Mouse (Mus musculus) MEL (cell line): Measurements from ENCODE around the gene Sppl3. TPM values are rescaled to one million over a fixed set of nuclear protein-coding genes. Genes with fewer than 3 reads are reported as not detected.

ENCODE experiments used
- DNase-seq: peaks from one replicate; pipeline ENCODE4 v3.0.0; 2011; ENCODE audit warnings: low read depth, low spot score
- H3K27ac ChIP-seq: 2 replicates; pipeline ENCODE4 v1.5.1; 2012; ENCODE audit warnings: low read depth, mild to moderate bottlenecking, control low read depth, low read length, moderate library complexity; ENCODE audit not compliant: control insufficient read depth
- H3K27me3 ChIP-seq, 2 experiments: fragments of 150-350 bp in 1 of 2; sonication (generic) in 1 of 2; 2 replicates each; pipeline ENCODE4 v1.6.1; 2012; ENCODE audit warnings: low read length in 2 of 2, mild to moderate bottlenecking in 2 of 2, improper control_type of control experiment in 1 of 2, moderate library complexity in 1 of 2; ENCODE audit not compliant: insufficient read depth in 2 of 2, control insufficient read depth in 1 of 2
- H3K36me3 ChIP-seq, 2 experiments: 2 replicates each; pipeline ENCODE4 v1.6.1; 2012 to 2014; ENCODE audit warnings: low read length in 2 of 2, improper control_type of control experiment in 1 of 2, inconsistent platforms in 1 of 2, mild to moderate bottlenecking in 1 of 2; ENCODE audit not compliant: insufficient read depth in 2 of 2, control insufficient read depth in 1 of 2
- H3K4me1 ChIP-seq, 2 experiments: fragments of 150-350 bp in 1 of 2; sonication (generic) in 1 of 2; 2 replicates each; pipeline ENCODE4 v1.6.1; 2012; ENCODE audit warnings: low read length in 2 of 2, improper control_type of control experiment in 1 of 2, mild to moderate bottlenecking in 1 of 2; ENCODE audit not compliant: insufficient read depth in 2 of 2, control insufficient read depth in 1 of 2
- H3K4me3 ChIP-seq, 2 experiments: fragments of 150-350 bp in 1 of 2; sonication (generic) in 1 of 2; 2 replicates each; pipeline ENCODE4 v1.5.1; 2012; ENCODE audit warnings: low read depth in 2 of 2, low read length in 2 of 2, mild to moderate bottlenecking in 2 of 2, moderate library complexity in 2 of 2, control low read depth in 1 of 2, improper control_type of control experiment in 1 of 2; ENCODE audit not compliant: control insufficient read depth in 1 of 2, insufficient read depth in 1 of 2
- H3K79me2 ChIP-seq: 2 replicates; pipeline ENCODE4 v1.6.1; 2012; ENCODE audit warnings: mild to moderate bottlenecking, low read length, moderate library complexity; ENCODE audit not compliant: control insufficient read depth, poor library complexity, insufficient read depth
- H3K9ac ChIP-seq: 2 replicates; pipeline ENCODE4 v1.6.1; 2012; ENCODE audit warnings: low read depth, mild to moderate bottlenecking, control low read depth, low read length, moderate library complexity; ENCODE audit not compliant: control insufficient read depth, poor library complexity, severe bottlenecking
- H3K9me3 ChIP-seq: fragments of 150-350 bp; sonication (generic); replicated peaks from 2 replicates; pipeline ENCODE4 v1.6.1; 2012; ENCODE audit warnings: mild to moderate bottlenecking, low read length, improper control_type of control experiment, moderate library complexity; ENCODE audit not compliant: insufficient read depth
- CHD1 ChIP-seq: IDR thresholded peaks from 2 replicates; pipeline ENCODE4 v1.6.1; 2012; ENCODE audit warnings: low read depth, mild to moderate bottlenecking, inconsistent platforms, low read length, improper control_type of control experiment
- CHD2 ChIP-seq: IDR thresholded peaks from 2 replicates; pipeline ENCODE4 v1.6.1; 2011; ENCODE audit warnings: low read length, improper control_type of control experiment
- EP300 ChIP-seq, 2 experiments: IDR thresholded peaks; 2 replicates each; pipeline ENCODE4 v1.6.1; 2011; ENCODE audit warnings: improper control_type of control experiment in 2 of 2, low read length in 2 of 2, low read depth in 1 of 2, mild to moderate bottlenecking in 1 of 2
- GABPA ChIP-seq: IDR thresholded peaks from 2 replicates; pipeline ENCODE4 v1.6.1; 2012; ENCODE audit warnings: low read depth, mild to moderate bottlenecking, inconsistent platforms, low read length, improper control_type of control experiment, moderate library complexity
- HCFC1 ChIP-seq: IDR thresholded peaks from 2 replicates; pipeline ENCODE4 v1.6.1; 2012; ENCODE audit warnings: low read depth, mild to moderate bottlenecking, inconsistent platforms, low read length, improper control_type of control experiment, moderate library complexity
- MAFK ChIP-seq: IDR thresholded peaks from 2 replicates; pipeline ENCODE4 v1.6.1; 2011; ENCODE audit warnings: low read depth, mild to moderate bottlenecking, low read length, improper control_type of control experiment, borderline replicate concordance
- MAX ChIP-seq: IDR thresholded peaks from 2 replicates; pipeline ENCODE4 v1.6.1; 2011; ENCODE audit warnings: low read length, improper control_type of control experiment
- MEF2A ChIP-seq: IDR thresholded peaks from 2 replicates; pipeline ENCODE4 v1.6.1; 2014; ENCODE audit warnings: low read depth, mild to moderate bottlenecking, inconsistent platforms, low read length, improper control_type of control experiment; ENCODE audit not compliant: poor library complexity, insufficient replicate concordance, severe bottlenecking; ENCODE audit errors: extremely low read depth
- MXI1 ChIP-seq: IDR thresholded peaks from 2 replicates; pipeline ENCODE4 v1.6.1; 2011; ENCODE audit warnings: mild to moderate bottlenecking, low read depth, low read length, improper control_type of control experiment
- MYB ChIP-seq: IDR thresholded peaks from 2 replicates; pipeline ENCODE4 v1.6.1; 2011; ENCODE audit warnings: mild to moderate bottlenecking, low read depth, low read length, improper control_type of control experiment
- MYC ChIP-seq: IDR thresholded peaks from 2 replicates; pipeline ENCODE4 v1.6.1; 2011; ENCODE audit warnings: low read depth, mild to moderate bottlenecking, low read length, improper control_type of control experiment, moderate library complexity
- NRF1 ChIP-seq: IDR thresholded peaks from 2 replicates; pipeline ENCODE4 v1.6.1; 2014; ENCODE audit warnings: low read depth, mild to moderate bottlenecking, inconsistent platforms, low read length, improper control_type of control experiment, moderate library complexity; ENCODE audit not compliant: poor library complexity, insufficient read depth, severe bottlenecking
- POLR2A ChIP-seq, 2 experiments: IDR thresholded peaks; 2 replicates each; pipeline ENCODE4 v1.6.1; 2011 to 2012; ENCODE audit warnings: low read length in 2 of 2, mild to moderate bottlenecking in 2 of 2, control low read depth in 1 of 2, improper control_type of control experiment in 1 of 2, low read depth in 1 of 2, moderate library complexity in 1 of 2; ENCODE audit not compliant: control insufficient read depth in 1 of 2, insufficient read depth in 1 of 2, poor library complexity in 1 of 2
- POLR2AphosphoS2 ChIP-seq: IDR thresholded peaks from 2 replicates; pipeline ENCODE4 v1.6.1; 2011; ENCODE audit warnings: low read length, improper control_type of control experiment
- POLR2AphosphoS5 ChIP-seq: IDR thresholded peaks from 2 replicates; pipeline ENCODE4 v1.6.1; 2012; ENCODE audit warnings: low read depth, borderline replicate concordance, mild to moderate bottlenecking, inconsistent platforms, low read length, moderate library complexity, mixed read lengths
- RAD21 ChIP-seq: IDR thresholded peaks from 2 replicates; pipeline ENCODE4 v1.6.1; 2011; ENCODE audit warnings: mild to moderate bottlenecking, low read depth, low read length, improper control_type of control experiment
- RCOR1 ChIP-seq: IDR thresholded peaks from 2 replicates; pipeline ENCODE4 v1.6.1; 2012; ENCODE audit warnings: low read depth, mild to moderate bottlenecking, inconsistent platforms, low read length, improper control_type of control experiment
- SMC3 ChIP-seq: IDR thresholded peaks from 2 replicates; pipeline ENCODE4 v1.6.1; 2011; ENCODE audit warnings: low read depth, low read length, improper control_type of control experiment
- TCF12 ChIP-seq: IDR thresholded peaks from 2 replicates; pipeline ENCODE4 v1.6.1; 2014; ENCODE audit warnings: low read depth, mild to moderate bottlenecking, inconsistent platforms, low read length, improper control_type of control experiment, moderate library complexity
- USF1 ChIP-seq: IDR thresholded peaks from 2 replicates; pipeline ENCODE4 v1.6.1; 2014; ENCODE audit warnings: low read depth, mild to moderate bottlenecking, inconsistent platforms, low read length, improper control_type of control experiment, moderate library complexity
- USF2 ChIP-seq, 2 experiments: IDR thresholded peaks; 2 replicates each; pipeline ENCODE4 v1.6.1; 2011 to 2012; ENCODE audit warnings: improper control_type of control experiment in 2 of 2, low read length in 2 of 2, borderline replicate concordance in 1 of 2, inconsistent platforms in 1 of 2, low read depth in 1 of 2, mild to moderate bottlenecking in 1 of 2; ENCODE audit not compliant: insufficient read depth in 1 of 2
- ZKSCAN1 ChIP-seq: IDR thresholded peaks from 2 replicates; pipeline ENCODE4 v1.6.1; 2012; ENCODE audit warnings: low read depth, mild to moderate bottlenecking, inconsistent platforms, low read length, improper control_type of control experiment, moderate library complexity
- ZMIZ1 ChIP-seq: IDR thresholded peaks from 2 replicates; pipeline ENCODE4 v1.6.1; 2012; ENCODE audit warnings: low read depth, mild to moderate bottlenecking, inconsistent platforms, low read length, improper control_type of control experiment, moderate library complexity
- polyA plus RNA-seq, 2 experiments: library from polyadenylated mRNA; stranded (reverse) in 1 of 2; unstranded in 1 of 2; fragments of >175 nt in 1 of 2; fragments of >200 nt in 1 of 2; gene quantifications; 2 replicates each; pipeline versions ENCODE4 v1.2.1 to v1.2.4; 2012; ENCODE audit warnings: low replicate concordance in 2 of 2, low read depth in 1 of 2; ENCODE audit not compliant: insufficient read length in 2 of 2, insufficient read depth in 1 of 2, missing spikeins in 1 of 2
- total RNA-seq: library from RNA; depleted of rRNA; stranded (reverse); fragments of 300-350 nt; gene quantifications from 2 replicates; pipeline ENCODE4 v1.2.3, GENCODE M21; 2012

The Sppl3 gene
- total and polyA plus RNA-seq, 3 experiments = 25.8 to 50.9 TPM; not detected in 1

DNA sequence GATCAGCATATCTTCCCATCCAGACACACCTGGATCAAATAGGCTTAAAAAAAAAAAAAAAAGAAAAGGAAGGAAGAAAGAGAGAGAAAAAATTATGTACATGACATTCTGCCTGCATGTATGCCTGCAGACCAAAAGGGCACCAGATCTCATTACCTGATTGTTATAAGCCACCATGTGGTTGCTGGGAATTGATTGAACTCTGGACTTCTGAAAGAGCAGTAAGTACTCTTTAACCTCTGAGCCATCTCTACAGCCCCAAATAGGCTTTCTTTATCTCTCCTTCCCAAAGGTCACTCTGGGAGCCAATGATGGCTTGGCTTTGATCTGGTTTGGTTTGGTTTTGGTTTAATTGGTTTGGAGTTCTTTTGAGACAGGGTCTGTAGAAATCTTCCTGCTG is 25.9 kb upstream of the Sppl3 start:
- DNase-seq = no peak
- peaks cover 0 to 2% of the 10 kb centered on the region in 2 experiments; a peak in 1 of 4 replicates for H3K36me3 ChIP-seq
- no peaks in the 10 kb centered on the region for H3K9me3 ChIP-seq
- TF ChIP-seq GABPA (no peak), USF2 (IDR thresholded peaks at IDR 0.05; ENCODE audit: borderline replicate concordance in 1 of 2, insufficient read depth in 1 of 2, low read depth in 1 of 2, low read length in 2 of 2) (no peak), ZMIZ1 (no peak), NRF1 (no peak), HCFC1 (no peak), MXI1 (no peak), MYB (no peak), ZKSCAN1 (no peak), SMC3 (no peak), POLR2A (IDR thresholded peaks at IDR 0.05; ENCODE audit: control insufficient read depth in 1 of 2, insufficient read depth in 1 of 2, low read depth in 1 of 2, low read length in 2 of 2, poor library complexity in 1 of 2) (no peak), RAD21 (no peak), MAX (no peak), MYC (no peak), MAFK (no peak), MEF2A (no peak), CHD1 (no peak)
- H3K27me3 ChIP-seq = no peaks in the 10 kb centered on the region
- H3K9ac ChIP-seq = no peak overlapping the region
- H3K27ac ChIP-seq = no peak overlapping the region
- peaks cover 0 to 3% of the 10 kb centered on the region in 2 experiments; a peak in 2 of 4 replicates for H3K4me1 ChIP-seq
- H3K79me2 ChIP-seq = no peaks in the 10 kb centered on the region
- no peak overlapping the region for H3K4me3 ChIP-seq

DNA sequence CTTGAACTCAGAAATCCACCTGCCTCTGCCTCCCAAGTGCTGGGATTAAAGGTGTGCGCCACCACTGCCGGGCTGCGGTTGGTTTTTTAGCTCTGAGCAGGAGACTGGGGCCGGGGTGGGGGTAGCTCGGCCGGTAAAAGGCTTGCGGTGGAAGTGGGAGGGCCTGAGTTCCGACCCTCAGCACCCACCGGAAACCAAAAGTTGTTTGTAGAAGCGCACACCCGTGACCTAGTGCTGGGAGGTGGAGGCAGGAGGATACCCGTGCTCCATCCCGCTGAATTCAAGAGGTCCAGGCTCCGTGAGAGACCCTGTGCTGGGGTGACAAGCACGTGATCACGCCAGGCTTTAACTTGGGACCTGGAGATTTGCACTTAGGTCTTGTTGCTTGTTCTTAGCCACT is 14.5 kb upstream of the Sppl3 start:
- no peaks in the 10 kb centered on the region for H3K79me2 ChIP-seq
- TF ChIP-seq POLR2AphosphoS2 (no peak), POLR2A (IDR thresholded peaks at IDR 0.05; ENCODE audit: control insufficient read depth in 1 of 2, insufficient read depth in 1 of 2, low read depth in 1 of 2, low read length in 2 of 2, poor library complexity in 1 of 2) (no peak), CHD2 (no peak), RAD21 (no peak), MAFK (no peak), POLR2AphosphoS5 (no peak), GABPA (no peak), RCOR1 (no peak), MAX (no peak), EP300 (IDR thresholded peaks at IDR 0.05; ENCODE audit: low read depth in 1 of 2, low read length in 2 of 2) (no peak), SMC3 (no peak), USF1 (no peak), TCF12 (no peak), MEF2A (no peak), ZKSCAN1 (no peak), CHD1 (no peak)
- H3K27ac ChIP-seq = no peak overlapping the region
- no peak for DNase-seq
- no peaks in the 10 kb centered on the region; a peak in 1 of 4 replicates for H3K4me1 ChIP-seq
- H3K4me3 ChIP-seq = no peak overlapping the region
- H3K36me3 ChIP-seq = no peaks in the 10 kb centered on the region
- H3K27me3 ChIP-seq = peaks cover 5 to 7% of the 10 kb centered on the region in 2 experiments; a peak in 3 of 4 replicates
- H3K9ac ChIP-seq = no peak overlapping the region
- no peaks in the 10 kb centered on the region for H3K9me3 ChIP-seq
